Mouse (Mus musculus): ENCODE results near the gene C530008M17Rik. TPM values are rescaled to one million over a fixed set of nuclear protein-coding genes. Genes with fewer than 3 reads are reported as not detected.

Gene C530008M17Rik
- polyA plus RNA-seq, 1 experiment, result not detected

GRCm38 (mm10) chr5:76659958-76660635, 3.8 kb downstream of the C530008M17Rik start:
- H3K4me1 ChIP-seq (ENCODE audit: control insufficient read depth, insufficient read depth, low read length), result peaks cover 6% of the 10 kb centered on the region; the same call in 1 of the 2 replicates
- H3K4me3 ChIP-seq (ENCODE audit: insufficient read depth, low read depth, low read length), result no peak overlapping the region
- WGBS, result 51% methylated on average over 8 of the region's 8 CpGs
- H3K27ac ChIP-seq (ENCODE audit: insufficient read depth, low read depth, low read length), result no peak overlapping the region
- TF ChIP-seq POLR2A (IDR thresholded peaks at IDR 0.05; ENCODE audit: insufficient read depth, low read depth, low read length) (no peak), CTCF (IDR thresholded peaks at IDR 0.05; ENCODE audit: insufficient read depth, low read depth, low read length) (no peak)

GRCm38 (mm10) chr5:76661310-76661709, 5.0 kb downstream of the C530008M17Rik start:
- H3K4me1 ChIP-seq (ENCODE audit: control insufficient read depth, insufficient read depth, low read length), result peaks cover 7% of the 10 kb centered on the region; the same call in 1 of the 2 replicates
- no peak overlapping the region for H3K4me3 ChIP-seq (ENCODE audit: insufficient read depth, low read depth, low read length)
- no peak overlapping the region for H3K27ac ChIP-seq (ENCODE audit: insufficient read depth, low read depth, low read length)
- TF ChIP-seq CTCF (IDR thresholded peaks at IDR 0.05; ENCODE audit: insufficient read depth, low read depth, low read length), result no peak
- TF ChIP-seq POLR2A (IDR thresholded peaks at IDR 0.05; ENCODE audit: insufficient read depth, low read depth, low read length), result no peak
- WGBS, result 91% methylated on average over 4 of the region's 4 CpGs

- 78% methylated on average over 7 of the region's 7 CpGs for WGBS
- Histone ChIP-seq H3K27ac (ENCODE audit: insufficient read depth, low read depth, low read length) (no peak overlapping the region), H3K4me1 (ENCODE audit: control insufficient read depth, insufficient read depth, low read length) (peaks cover 9% of the 10 kb centered on the region; the same call in 1 of the 2 replicates), H3K4me3 (ENCODE audit: insufficient read depth, low read depth, low read length) (no peak overlapping the region)
- TF ChIP-seq POLR2A (IDR thresholded peaks at IDR 0.05; ENCODE audit: insufficient read depth, low read depth, low read length) (no peak), CTCF (IDR thresholded peaks at IDR 0.05; ENCODE audit: insufficient read depth, low read depth, low read length) (no peak)
Measured at GRCm38 (mm10) chr5:76664936-76665335, 8.6 kb downstream of the C530008M17Rik start.

DNA sequence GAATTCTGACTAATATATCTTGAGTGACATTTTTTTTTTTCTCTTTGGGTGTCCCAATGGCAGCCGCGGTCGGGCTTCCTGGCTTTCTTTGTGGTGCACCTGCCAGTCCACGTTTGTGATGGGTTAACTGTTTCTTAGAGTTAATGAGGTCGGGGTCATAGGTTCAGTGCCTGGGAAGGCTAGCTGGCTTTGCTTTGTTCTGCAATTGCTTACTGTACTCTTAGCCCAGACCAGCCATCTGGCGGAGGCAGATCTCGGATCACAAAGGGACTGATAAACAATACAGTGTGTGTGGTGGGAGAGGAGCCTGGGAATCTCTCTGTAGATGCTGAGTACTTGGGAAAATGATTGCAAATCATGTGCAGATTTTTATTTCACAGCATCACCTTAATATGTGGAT, 9.1 kb downstream of the C530008M17Rik start:
- Histone ChIP-seq H3K4me1 (ENCODE audit: control insufficient read depth, insufficient read depth, low read length) (peaks cover 9% of the 10 kb centered on the region; the same call in 1 of the 2 replicates), H3K27ac (ENCODE audit: insufficient read depth, low read depth, low read length) (no peak overlapping the region), H3K4me3 (ENCODE audit: insufficient read depth, low read depth, low read length) (no peak overlapping the region)
- TF ChIP-seq CTCF (IDR thresholded peaks at IDR 0.05; ENCODE audit: insufficient read depth, low read depth, low read length), result no peak
- no peak for TF ChIP-seq POLR2A (IDR thresholded peaks at IDR 0.05; ENCODE audit: insufficient read depth, low read depth, low read length)
- 28% methylated on average over 7 of the region's 7 CpGs for WGBS

DNA sequence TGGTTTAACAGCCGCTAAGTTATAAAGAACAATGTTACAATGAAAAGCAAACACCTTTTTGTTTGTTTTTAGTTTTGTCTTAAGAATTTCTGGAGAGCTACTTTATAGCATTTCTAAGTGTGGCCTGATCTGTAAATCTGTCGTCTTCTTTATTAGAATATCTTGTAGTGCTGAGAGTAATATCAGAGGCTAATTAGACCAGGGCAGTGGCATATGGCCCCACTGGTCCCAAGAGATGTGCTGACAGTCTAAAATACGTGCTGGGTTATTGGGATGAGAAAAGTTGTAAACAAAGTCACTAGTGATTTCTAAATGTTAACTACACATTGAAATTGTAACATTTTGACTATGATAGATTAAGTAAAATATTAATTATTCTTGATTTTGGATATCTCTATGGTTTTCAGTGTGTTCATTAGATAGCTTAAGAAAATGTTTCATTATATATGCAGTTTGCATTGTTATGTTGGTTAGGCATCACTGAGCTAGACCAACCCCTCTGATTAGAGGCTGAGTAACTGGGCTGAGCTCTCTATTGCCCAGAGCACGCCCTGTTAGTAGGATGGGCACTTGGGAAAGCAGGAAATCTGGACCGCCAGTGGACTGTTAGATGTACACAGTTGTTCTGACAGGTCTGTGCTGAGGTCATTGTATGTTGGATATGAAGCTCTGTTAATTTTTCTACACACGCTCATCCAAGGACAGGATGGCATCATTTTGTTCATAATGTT, 9.9 kb downstream of the C530008M17Rik start:
- 91% methylated on average over 6 of the region's 6 CpGs for WGBS
- no peak overlapping the region for H3K27ac ChIP-seq (ENCODE audit: insufficient read depth, low read depth, low read length)
- TF ChIP-seq CTCF (IDR thresholded peaks at IDR 0.05; ENCODE audit: insufficient read depth, low read depth, low read length) (no peak), POLR2A (IDR thresholded peaks at IDR 0.05; ENCODE audit: insufficient read depth, low read depth, low read length) (no peak)
- H3K4me1 ChIP-seq (ENCODE audit: control insufficient read depth, insufficient read depth, low read length), result peaks cover 9% of the 10 kb centered on the region; the same call in 1 of the 2 replicates
- H3K4me3 ChIP-seq (ENCODE audit: insufficient read depth, low read depth, low read length), result no peak overlapping the region

DNA sequence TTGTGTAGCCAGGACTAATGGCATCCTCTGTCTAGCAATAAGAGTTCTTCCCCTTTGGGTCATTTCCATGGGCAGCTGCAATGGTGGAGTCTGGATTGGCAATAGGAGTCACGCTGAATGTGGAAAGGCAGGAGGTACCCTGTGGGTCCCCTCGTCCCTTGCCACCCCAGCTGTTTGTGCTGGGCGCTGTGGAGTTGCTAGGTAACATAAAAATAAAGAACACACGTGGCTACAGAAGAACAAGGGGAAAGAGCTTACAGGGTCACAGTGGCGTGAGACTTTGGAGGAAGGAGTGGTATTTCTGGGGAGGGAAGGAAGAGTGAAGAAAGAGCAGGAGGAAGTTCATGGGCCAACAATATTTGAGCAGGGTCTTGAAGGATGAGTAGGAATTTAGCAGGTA, 11.8 kb downstream of the C530008M17Rik start:
- no peak overlapping the region for H3K27ac ChIP-seq (ENCODE audit: insufficient read depth, low read depth, low read length)
- H3K4me3 ChIP-seq (ENCODE audit: insufficient read depth, low read depth, low read length), result no peak overlapping the region
- peaks cover 9% of the 10 kb centered on the region; the same call in 1 of the 2 replicates for H3K4me1 ChIP-seq (ENCODE audit: control insufficient read depth, insufficient read depth, low read length)
- TF ChIP-seq CTCF (IDR thresholded peaks at IDR 0.05; ENCODE audit: insufficient read depth, low read depth, low read length) (no peak), POLR2A (IDR thresholded peaks at IDR 0.05; ENCODE audit: insufficient read depth, low read depth, low read length) (no peak)
- WGBS, result 55% methylated on average over 5 of the region's 5 CpGs

DNA sequence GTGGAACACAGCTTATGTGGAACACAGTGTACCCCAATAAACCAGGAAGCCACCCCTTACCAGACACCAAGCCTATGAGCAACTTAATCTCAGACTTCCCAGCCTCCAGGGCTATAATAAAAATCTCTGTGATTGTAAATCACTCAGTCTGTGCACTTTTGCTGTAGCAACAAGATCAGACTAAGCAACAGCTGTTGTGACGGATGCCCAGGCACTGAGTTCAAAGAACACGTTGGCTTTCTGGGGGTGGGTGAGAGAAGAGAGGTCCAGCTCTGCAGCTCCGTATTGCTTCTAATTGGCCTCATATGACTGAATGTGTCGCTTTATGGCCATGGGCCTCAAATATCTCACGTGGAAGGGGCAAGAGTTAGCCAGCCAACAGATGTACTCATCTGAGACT, 12.2 kb downstream of the C530008M17Rik start:
- Histone ChIP-seq H3K4me3 (ENCODE audit: insufficient read depth, low read depth, low read length) (no peak overlapping the region), H3K27ac (ENCODE audit: insufficient read depth, low read depth, low read length) (no peak overlapping the region), H3K4me1 (ENCODE audit: control insufficient read depth, insufficient read depth, low read length) (peaks cover 9% of the 10 kb centered on the region; the same call in 1 of the 2 replicates)
- 86% methylated on average over 5 of the region's 5 CpGs for WGBS
- no peak for TF ChIP-seq CTCF (IDR thresholded peaks at IDR 0.05; ENCODE audit: insufficient read depth, low read depth, low read length)
- TF ChIP-seq POLR2A (IDR thresholded peaks at IDR 0.05; ENCODE audit: insufficient read depth, low read depth, low read length), result no peak

DNA sequence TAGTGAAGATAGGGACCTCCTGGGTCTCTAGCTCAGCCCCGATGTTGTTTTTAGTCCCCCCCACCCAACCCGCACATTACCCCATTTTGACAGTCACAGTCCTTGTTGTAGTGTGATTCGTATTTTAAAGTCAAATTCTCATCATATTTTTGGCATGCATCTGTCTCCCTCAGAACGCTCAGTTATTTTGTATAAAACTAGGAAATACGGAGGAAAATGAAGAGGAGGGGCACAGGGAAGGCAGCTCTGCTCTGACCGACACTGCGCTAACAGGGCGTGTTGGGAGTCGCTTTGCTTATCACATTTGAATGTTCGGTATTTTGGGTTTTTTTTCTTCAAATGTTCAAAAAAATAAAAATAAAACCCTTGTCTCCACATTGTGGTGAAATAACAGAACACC, 13.9 kb downstream of the C530008M17Rik start:
- H3K27ac ChIP-seq (ENCODE audit: insufficient read depth, low read depth, low read length), result no peak overlapping the region
- H3K4me3 ChIP-seq (ENCODE audit: insufficient read depth, low read depth, low read length), result no peak overlapping the region
- TF ChIP-seq POLR2A (IDR thresholded peaks at IDR 0.05; ENCODE audit: insufficient read depth, low read depth, low read length), result no peak
- no peak for TF ChIP-seq CTCF (IDR thresholded peaks at IDR 0.05; ENCODE audit: insufficient read depth, low read depth, low read length)
- 76% methylated on average over 10 of the region's 10 CpGs for WGBS
- H3K4me1 ChIP-seq (ENCODE audit: control insufficient read depth, insufficient read depth, low read length), result peaks cover 6% of the 10 kb centered on the region; the same call in 1 of the 2 replicates

All from olfactory bulb, adult 2 months (tissue).